Mouse (Mus musculus) WW6 (cell line): ENCODE data around the gene Vmn1r157.
"Not testable (repeated sequence)": the region's sequence is repeated elsewhere in the genome, so short reads cannot be mapped to it uniquely, and the experiment has no call there.

ENCODE experiments used
- DNase-seq: peaks from one replicate; pipeline ENCODE4 v3.0.0-alpha.2; 2013; ENCODE audit warnings: low read depth, low spot score

Gene Vmn1r157

GRCm38 (mm10) chr7:22761397-22761796 lies at the start of gene Vmn1r157:
Gene Vmn1r157, plus strand, starts transcription at chr7:22761697.
- not testable (repeated sequence) for DNase-seq

DNA sequence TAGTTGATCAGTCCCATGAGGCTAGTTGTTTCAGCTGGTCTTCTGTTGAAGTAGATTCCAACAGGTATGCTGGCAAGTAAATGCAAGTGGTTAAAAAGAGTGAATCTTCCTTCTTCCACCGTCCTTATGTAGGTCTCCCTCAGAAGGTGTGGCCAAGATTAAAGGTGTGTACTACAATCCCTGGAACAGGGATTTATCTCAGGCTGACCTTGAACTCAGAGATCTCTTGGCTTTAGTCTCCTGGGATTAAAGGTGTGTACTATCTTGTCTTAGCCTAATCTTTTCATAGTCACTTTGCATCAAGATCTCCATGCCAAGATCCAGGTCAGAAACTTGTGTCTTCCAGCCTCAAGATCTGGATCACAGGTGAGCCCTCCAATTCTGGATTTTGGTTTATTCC lies 41.9 kb upstream of the Vmn1r157 start, which contains the start of gene Gm4567:
TSS of gene Gm4567 (minus strand) at position 101 of the 400 bp plus-strand sequence.
- not testable (repeated sequence) for DNase-seq

- not testable (repeated sequence) for DNase-seq
Observed at GRCm38 (mm10) chr7:22775981-22776380, 14.5 kb downstream of the Vmn1r157 start.

DNA sequence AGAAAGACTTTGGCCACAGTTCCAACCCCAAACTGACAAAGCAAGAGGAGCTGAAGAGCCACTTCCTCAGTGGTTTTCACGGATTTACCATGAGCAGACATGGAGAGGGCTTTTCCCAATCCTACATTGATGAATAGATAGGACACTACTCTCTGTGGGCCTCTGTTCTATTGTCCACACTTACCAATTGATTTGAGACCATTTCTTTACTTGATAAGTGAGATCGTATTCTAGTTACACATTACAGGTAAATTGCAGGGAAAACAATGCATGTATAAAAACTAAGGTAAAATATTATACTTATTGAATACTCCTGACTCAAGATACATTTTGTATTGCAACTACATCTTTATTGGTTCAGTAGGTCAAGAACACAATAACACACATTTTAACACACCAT lies 29.2 kb downstream of the Vmn1r157 start, which contains the start of gene Vmn1r158:
TSS of gene Vmn1r158 (minus strand) at position 101 of the 400 bp plus-strand sequence.
- DNase-seq, result not testable (repeated sequence)
